In the genomic region with DNA sequence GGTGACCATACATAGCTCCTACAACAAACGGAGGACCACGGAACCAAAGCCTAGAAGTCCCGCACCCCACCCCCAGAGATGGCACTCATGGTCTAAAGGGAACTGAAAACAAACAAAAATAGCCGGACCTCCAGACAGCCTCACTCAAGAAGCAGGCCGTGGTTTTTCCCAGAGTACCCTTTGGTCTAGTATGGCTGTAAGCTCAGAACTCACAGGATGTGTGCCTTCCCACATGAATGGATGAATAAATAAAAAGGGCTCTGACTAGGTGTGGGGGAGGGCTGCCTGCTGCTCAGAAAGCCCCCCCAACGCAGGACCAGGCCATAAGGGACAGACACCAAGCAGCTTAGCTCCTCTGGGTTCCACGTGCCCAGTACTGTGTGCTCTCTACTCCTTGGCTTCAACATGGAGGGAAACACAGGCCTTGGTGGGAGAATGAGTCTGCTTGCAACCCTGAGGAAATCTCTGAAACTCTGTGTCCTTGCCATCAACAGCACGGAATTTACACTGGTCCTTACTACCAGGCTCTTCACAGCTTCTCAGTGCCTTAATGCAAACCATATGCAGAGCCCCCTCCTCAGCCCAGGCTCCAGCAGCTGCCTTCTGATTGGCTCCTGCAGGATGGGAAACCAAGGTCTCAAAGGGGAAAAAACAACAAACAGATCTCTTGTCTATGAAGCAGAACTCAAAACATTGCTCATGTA, we compare ENCODE assay signal across 17 mouse cellular contexts. TPM values are rescaled to one million over a fixed set of nuclear protein-coding genes. Genes with fewer than 3 reads are reported as not detected.
A peak's percentile ranks its signal among the peaks of the same experiment; 100 is the strongest.
DNase-seq lines count a peak whose midpoint lies in the region; ATAC-seq and TF ChIP-seq lines count a peak whose summit lies in the region.
"Had no signal": no experiment of that assay in that cellular context is flagged by ENCODE, and none has a peak within 500 bp of the region (broad histone marks: within the 10 kb centered on the region; RNA-seq: fewer than 3 reads in every experiment).

No protein-coding gene starts in this region.

- no peak overlapping the region for H3K9ac ChIP-seq in midbrain, postnatal 0 days (replicated peaks; ENCODE audit: low read length, poor library complexity, severe bottlenecking)
- H3K9ac ChIP-seq in hindbrain, embryonic 15.5 days: no peak overlapping the region
- 0 out of 2 replicates have a peak overlapping the region, but pooled peaks have one; percentile 3 for H3K9ac ChIP-seq in neural tube, embryonic 12.5 days
- H3K9ac ChIP-seq in heart, embryonic 12.5 days: no peak overlapping the region
- H3K9ac ChIP-seq: heart, embryonic 13.5 days; liver, postnatal 0 days had no signal

- H3K4me3 ChIP-seq in midbrain, embryonic 10.5 days: no peak overlapping the region
- no peak overlapping the region for H3K4me3 ChIP-seq in midbrain, postnatal 0 days (ENCODE audit: low read depth, low read length)
- no peak overlapping the region for H3K4me3 ChIP-seq in hindbrain, embryonic 15.5 days
- H3K4me3 ChIP-seq in neural tube, embryonic 12.5 days: no peak overlapping the region
- H3K4me3 ChIP-seq in heart, embryonic 12.5 days: no peak overlapping the region
- H3K4me3 ChIP-seq: heart, embryonic 13.5 days; myocyte had no signal

- peak; percentile 39 for DNase-seq in midbrain, embryonic 10.5 days (ENCODE audit: low spot score)
- DNase-seq in midbrain, postnatal 0 days (ENCODE audit: low spot score): no peak
- peak; percentile 63 for DNase-seq in embryo, embryonic 9.5 days (ENCODE audit: extremely low spot score)
- DNase-seq in right cerebral cortex, postnatal 25 days: no peak
- DNase-seq in thymus, postnatal 14 days: no peak
- DNase-seq: cerebellum, adult 9-11 months; kidney, postnatal 4 days; liver, postnatal 0 days; lung, postnatal 4 days; retina, postnatal 1 day; spleen, adult 18-20 months had no signal

- TF ChIP-seq CTCF in midbrain, postnatal 0 days (IDR thresholded peaks at IDR 0.05): no peak

- H3K4me1 ChIP-seq in midbrain, embryonic 10.5 days: peaks cover 68% of the 10 kb centered on the region
- peaks cover 3% of the 10 kb centered on the region; the same call in 1 of the 2 replicates for H3K4me1 ChIP-seq in midbrain, postnatal 0 days (ENCODE audit: insufficient read depth, low read length)
- H3K4me1 ChIP-seq in hindbrain, embryonic 15.5 days (replicated peaks): peaks cover 78% of the 10 kb centered on the region
- H3K4me1 ChIP-seq in neural tube, embryonic 12.5 days: peaks cover 73% of the 10 kb centered on the region
- peaks cover 10% of the 10 kb centered on the region; the same call in 1 of the 2 replicates for H3K4me1 ChIP-seq in heart, embryonic 12.5 days (replicated peaks)

- H3K27ac ChIP-seq in midbrain, embryonic 10.5 days (replicated peaks): peak overlapping the region; percentile 67
- H3K27ac ChIP-seq in midbrain, postnatal 0 days (ENCODE audit: low read depth, low read length): no peak overlapping the region
- H3K27ac ChIP-seq in hindbrain, embryonic 15.5 days (replicated peaks): peak overlapping the region; percentile 25; the same call in 1 of the 2 replicates
- peak overlapping the region; percentile 20; the same call in 1 of the 2 replicates for H3K27ac ChIP-seq in neural tube, embryonic 12.5 days
- H3K27ac ChIP-seq in heart, embryonic 12.5 days (ENCODE audit: poor library complexity, severe bottlenecking): no peak overlapping the region
- H3K27ac ChIP-seq: heart, embryonic 13.5 days had no signal

- no peak overlapping the region for H3K4me2 ChIP-seq in midbrain, postnatal 0 days (ENCODE audit: low read depth, low read length, poor library complexity, severe bottlenecking)
- no peak overlapping the region; the same call in 1 of the 2 replicates for H3K4me2 ChIP-seq in hindbrain, embryonic 15.5 days
- H3K4me2 ChIP-seq in neural tube, embryonic 12.5 days (replicated peaks): no peak overlapping the region
- H3K4me2 ChIP-seq in heart, embryonic 12.5 days: no peak overlapping the region
- H3K4me2 ChIP-seq: heart, embryonic 13.5 days had no signal

- H3K36me3 ChIP-seq in midbrain, embryonic 10.5 days: no peaks in the 10 kb centered on the region
- H3K36me3 ChIP-seq in midbrain, postnatal 0 days (ENCODE audit: insufficient read depth, low read length): no peaks in the 10 kb centered on the region
- no peaks in the 10 kb centered on the region for H3K36me3 ChIP-seq in hindbrain, embryonic 15.5 days
- H3K36me3 ChIP-seq in neural tube, embryonic 12.5 days: no peaks in the 10 kb centered on the region
- no peaks in the 10 kb centered on the region for H3K36me3 ChIP-seq in heart, embryonic 12.5 days
- H3K36me3 ChIP-seq: heart, embryonic 13.5 days had no signal

- WGBS in midbrain, embryonic 10.5 days: 77% methylated on average over 8 of the region's 8 CpGs
- whole genome bisulfite sequencing in midbrain, postnatal 0 days: 72% methylated on average over 8 of the region's 8 CpGs
- 64% methylated on average over 8 of the region's 8 CpGs for WGBS in hindbrain, embryonic 15.5 days
- WGBS in neural tube, embryonic 12.5 days: 69% methylated on average over 8 of the region's 8 CpGs
- WGBS in heart, embryonic 12.5 days: 53% methylated on average over 8 of the region's 8 CpGs

- no peak for ATAC-seq in midbrain, postnatal 0 days (ENCODE audit: low FRiP score)
- ATAC-seq in hindbrain, embryonic 15.5 days (ENCODE audit: low FRiP score, low read depth): no peak
- no peak for ATAC-seq in neural tube, embryonic 12.5 days (ENCODE audit: low FRiP score, low read depth)
- no peak for ATAC-seq in heart, embryonic 12.5 days (ENCODE audit: insufficient number of reproducible peaks, low FRiP score)
- ATAC-seq: inflammation-experienced regulatory T-cells, adult 6 months; liver, postnatal 0 days had no signal

- H3K9me3 ChIP-seq in midbrain, embryonic 10.5 days (replicated peaks): no peaks in the 10 kb centered on the region
- no peaks in the 10 kb centered on the region for H3K9me3 ChIP-seq in midbrain, postnatal 0 days (ENCODE audit: low read length)
- no peaks in the 10 kb centered on the region for H3K9me3 ChIP-seq in hindbrain, embryonic 15.5 days
- H3K9me3 ChIP-seq in neural tube, embryonic 12.5 days: no peaks in the 10 kb centered on the region
- no peaks in the 10 kb centered on the region for H3K9me3 ChIP-seq in heart, embryonic 12.5 days (replicated peaks)
- H3K9me3 ChIP-seq: heart, embryonic 13.5 days had no signal

- peaks cover 36% of the 10 kb centered on the region for H3K27me3 ChIP-seq in midbrain, embryonic 10.5 days (ENCODE audit: low read depth, poor library complexity, severe bottlenecking)
- H3K27me3 ChIP-seq in midbrain, postnatal 0 days (ENCODE audit: insufficient read depth, low read length): no peaks in the 10 kb centered on the region
- no peaks in the 10 kb centered on the region for H3K27me3 ChIP-seq in hindbrain, embryonic 15.5 days
- no peaks in the 10 kb centered on the region for H3K27me3 ChIP-seq in neural tube, embryonic 12.5 days (replicated peaks)
- H3K27me3 ChIP-seq in heart, embryonic 12.5 days (replicated peaks): peaks cover 7% of the 10 kb centered on the region

RNA-seq across cellular contexts. Expression of gene Ebf3, which starts 45.6 kb away (rescaled TPM):
- polyA plus RNA-seq in midbrain, embryonic 10.5 days (2016; fragmentation: Nextera tagmentation; extraction: Ambion mirVana): 3.2 and 5.4 TPM in 2 replicates
- total RNA-seq in midbrain, postnatal 0 days (2014; rRNA removed): 90.4 and 103 TPM in 2 replicates
- polyA plus RNA-seq in midbrain, postnatal 0 days (2015; fragmentation: Nextera tagmentation; extraction: Ambion mirVana): 5.3 and 7.1 TPM in 2 replicates
- 18.0 and 18.5 TPM in 2 replicates for polyA plus RNA-seq in hindbrain, embryonic 15.5 days (2015; fragmentation: Nextera tagmentation; extraction: Ambion mirVana)
- polyA plus RNA-seq in neural tube, embryonic 12.5 days (2016; fragmentation: Nextera tagmentation; extraction: Ambion mirVana): 19.1 and 20.0 TPM in 2 replicates
- polyA plus RNA-seq in heart, embryonic 12.5 days (2016; fragmentation: Nextera tagmentation; extraction: Ambion mirVana): 0.61 and 0.65 TPM in 2 replicates
- polyA plus RNA-seq: inflammation-experienced regulatory T-cells, adult 6 months; liver, postnatal 0 days had no signal

Comparison
In these comparisons a context has a peak if more than half of its experiments do, and no peak if none do; other contexts are left out.
1. DNase-seq: peak in midbrain, embryonic 10.5 days (single experiment) and embryo, embryonic 9.5 days (single experiment); none in midbrain, postnatal 0 days (single experiment), right cerebral cortex, postnatal 25 days (single experiment) and thymus, postnatal 14 days (single experiment).
2. H3K27ac ChIP-seq: peak in midbrain, embryonic 10.5 days (single experiment), hindbrain, embryonic 15.5 days (single experiment) and neural tube, embryonic 12.5 days (single experiment); none in midbrain, postnatal 0 days (single experiment) and heart, embryonic 12.5 days (single experiment).